In the genomic region with DNA sequence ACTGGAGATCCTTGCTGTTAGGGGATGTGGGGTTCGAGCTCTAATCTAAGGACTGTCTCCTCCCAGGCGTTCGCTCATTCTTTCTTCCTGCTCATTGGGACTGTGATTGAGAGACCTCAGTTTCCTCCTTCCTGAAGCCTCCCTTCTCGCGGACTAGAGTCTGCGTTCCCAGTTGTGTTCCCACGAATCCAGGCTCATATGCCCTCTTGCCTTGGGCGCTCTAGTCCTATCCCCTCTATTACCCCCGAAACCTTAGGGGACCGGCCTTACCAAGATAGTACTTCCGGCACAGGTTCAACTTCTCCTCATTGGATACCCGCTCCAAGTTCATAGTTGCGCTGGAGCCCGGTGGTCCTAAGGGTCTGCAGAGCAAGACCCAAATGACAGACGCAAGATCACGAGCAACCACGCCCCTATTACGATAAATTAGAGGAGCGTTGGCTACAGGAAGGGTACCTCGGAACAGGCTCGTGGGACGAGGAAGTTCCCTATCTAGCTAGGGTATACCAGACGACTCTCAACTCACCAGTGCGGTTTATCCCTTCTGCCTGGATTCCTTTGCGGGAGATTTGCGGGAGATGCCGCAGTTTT, we compare ENCODE assay signal across 8 mouse cellular contexts. TPM values are rescaled to one million over a fixed set of nuclear protein-coding genes. Genes with fewer than 3 reads are reported as not detected.
DNase-seq lines count a peak whose midpoint lies in the region; ATAC-seq and TF ChIP-seq lines count a peak whose summit lies in the region.

No protein-coding gene starts in this region.

- peak overlapping the region; percentile 81 for H3K4me3 ChIP-seq in kidney, embryonic 14.5 days (ENCODE audit: low read length)
- H3K4me3 ChIP-seq in ES-Bruce4 (ENCODE audit: low read depth, low read length) (peak overlapping the region; percentile 99), myocyte (peak overlapping the region; percentile 86)
- peak overlapping the region; percentile 60 for H3K4me3 ChIP-seq in embryonic facial prominence, embryonic 11.5 days (ENCODE audit: low read depth, low read length)
- peak overlapping the region; percentile 67 for H3K4me3 ChIP-seq in intestine, embryonic 15.5 days (replicated peaks)

- TF ChIP-seq EP300 in ES-Bruce4 (IDR thresholded peaks at IDR 0.05; ENCODE audit: insufficient read depth, low read depth, low read length), result no peak

- H3K79me2 ChIP-seq in myocyte (ENCODE audit: control insufficient read depth, insufficient read depth), result peaks cover 21% of the 10 kb centered on the region

- DNase-seq in kidney, adult 8-10 months, result no peak
- no peak for DNase-seq in embryonic facial prominence, embryonic 11.5 days (ENCODE audit: low spot score)
- no peak for DNase-seq in right cerebral cortex, adult 2 months (ENCODE audit: low spot score in 2 of 2)

- TF ChIP-seq CTCF in ES-Bruce4 (IDR thresholded peaks at IDR 0.05; ENCODE audit: low read depth, low read length), result no peak

- TF ChIP-seq POLR2A in ES-Bruce4 (IDR thresholded peaks at IDR 0.05; ENCODE audit: insufficient read depth, low read length) (no peak), myocyte (IDR thresholded peaks at IDR 0.05; ENCODE audit: insufficient read length, low read depth) (peak; percentile 7)

- WGBS in kidney, embryonic 14.5 days, result under 1% methylated on average over 27 of the region's 27 CpGs
- WGBS in embryonic facial prominence, embryonic 11.5 days, result 2% methylated on average over 27 of the region's 27 CpGs
- WGBS in intestine, embryonic 15.5 days, result under 1% methylated on average over 27 of the region's 27 CpGs

- H3K9ac ChIP-seq in kidney, embryonic 14.5 days (ENCODE audit: low read depth, low read length), result peak overlapping the region; percentile 75
- H3K9ac ChIP-seq in ES-Bruce4 (ENCODE audit: low read depth, poor library complexity, severe bottlenecking), result peak overlapping the region; percentile 89
- H3K9ac ChIP-seq in embryonic facial prominence, embryonic 11.5 days (replicated peaks; ENCODE audit: low read length), result peak overlapping the region; percentile 71
- H3K9ac ChIP-seq in intestine, embryonic 15.5 days, result peak overlapping the region; percentile 62

- peak overlapping the region; percentile 50 for H3ac ChIP-seq in myocyte (ENCODE audit: control insufficient read depth, insufficient read length)

- ATAC-seq in kidney, embryonic 14.5 days (ENCODE audit: low FRiP score, low TSS enrichment), result 0 out of 2 replicates have a peak, but pooled peaks have one; percentile 6
- no peak for ATAC-seq in embryonic facial prominence, embryonic 11.5 days (replicated peaks; ENCODE audit: insufficient number of reproducible peaks, low FRiP score, low TSS enrichment, low read depth)
- no peak for ATAC-seq in intestine, embryonic 15.5 days
- no peak for ATAC-seq in CD4-positive, CD25-positive, alpha-beta regulatory T cell, adult 4 months

- no peaks in the 10 kb centered on the region for H3K9me3 ChIP-seq in kidney, embryonic 14.5 days (ENCODE audit: control insufficient read depth, low read length)
- no peaks in the 10 kb centered on the region for H3K9me3 ChIP-seq in ES-Bruce4 (replicated peaks; ENCODE audit: control insufficient read depth, insufficient read depth, low read length, poor library complexity, severe bottlenecking)
- no peaks in the 10 kb centered on the region for H3K9me3 ChIP-seq in embryonic facial prominence, embryonic 11.5 days (replicated peaks; ENCODE audit: control insufficient read depth, low read length)
- no peaks in the 10 kb centered on the region for H3K9me3 ChIP-seq in intestine, embryonic 15.5 days

- peak overlapping the region; percentile 94; the same call in 1 of the 2 replicates for H3K27ac ChIP-seq in kidney, embryonic 14.5 days (ENCODE audit: low read depth, low read length)
- peak overlapping the region; percentile 25; the same call in 1 of the 2 replicates for H3K27ac ChIP-seq in ES-Bruce4 (ENCODE audit: insufficient read depth, low read length)
- H3K27ac ChIP-seq in embryonic facial prominence, embryonic 11.5 days (replicated peaks; ENCODE audit: low read depth, low read length), result no peak overlapping the region
- peak overlapping the region; percentile 81 for H3K27ac ChIP-seq in intestine, embryonic 15.5 days

- H3K4me2 ChIP-seq in kidney, embryonic 14.5 days (replicated peaks; ENCODE audit: low read depth, low read length), result peak overlapping the region; percentile 75
- H3K4me2 ChIP-seq in embryonic facial prominence, embryonic 11.5 days (ENCODE audit: low read depth, low read length), result peak overlapping the region; percentile 53
- peak overlapping the region; percentile 77 for H3K4me2 ChIP-seq in intestine, embryonic 15.5 days (replicated peaks)
- H3K4me2 ChIP-seq in myocyte (ENCODE audit: low read depth), result peak overlapping the region; percentile 68

- peaks cover 22% of the 10 kb centered on the region for H3K4me1 ChIP-seq in kidney, embryonic 14.5 days (ENCODE audit: control insufficient read depth, insufficient read depth, low read length)
- H3K4me1 ChIP-seq in ES-Bruce4 (ENCODE audit: control insufficient read depth, insufficient read depth, low read length), result peaks cover 3% of the 10 kb centered on the region
- no peaks in the 10 kb centered on the region for H3K4me1 ChIP-seq in embryonic facial prominence, embryonic 11.5 days (ENCODE audit: control insufficient read depth, insufficient read depth, low read length)
- H3K4me1 ChIP-seq in intestine, embryonic 15.5 days (replicated peaks), result peaks cover 23% of the 10 kb centered on the region; the same call in 1 of the 2 replicates

- no peaks in the 10 kb centered on the region for H3K27me3 ChIP-seq in kidney, embryonic 14.5 days (ENCODE audit: control insufficient read depth, insufficient read depth, low read length)
- no peaks in the 10 kb centered on the region for H3K27me3 ChIP-seq in ES-Bruce4 (ENCODE audit: control insufficient read depth, insufficient read depth, low read length, poor library complexity, severe bottlenecking)
- H3K27me3 ChIP-seq in embryonic facial prominence, embryonic 11.5 days (ENCODE audit: control insufficient read depth, insufficient read depth, low read length), result no peaks in the 10 kb centered on the region
- no peaks in the 10 kb centered on the region for H3K27me3 ChIP-seq in intestine, embryonic 15.5 days (replicated peaks)
- H3K27me3 ChIP-seq in myocyte (ENCODE audit: control insufficient read depth, insufficient read depth, insufficient read length), result no peaks in the 10 kb centered on the region

- H3K36me3 ChIP-seq in kidney, embryonic 14.5 days (ENCODE audit: control insufficient read depth, insufficient read depth, low read length), result peaks cover 29% of the 10 kb centered on the region
- H3K36me3 ChIP-seq in ES-Bruce4 (ENCODE audit: control insufficient read depth, insufficient read depth, low read length, poor library complexity, severe bottlenecking) (no peaks in the 10 kb centered on the region; the same call in 1 of the 2 replicates), myocyte (ENCODE audit: control insufficient read depth, insufficient read depth) (no peaks in the 10 kb centered on the region)
- H3K36me3 ChIP-seq in embryonic facial prominence, embryonic 11.5 days (replicated peaks; ENCODE audit: control insufficient read depth, insufficient read depth, low read depth, low read length), result no peaks in the 10 kb centered on the region
- peaks cover 16% of the 10 kb centered on the region; the same call in 1 of the 2 replicates for H3K36me3 ChIP-seq in intestine, embryonic 15.5 days

RNA-seq across cellular contexts. Expression of a gene that starts 0.5 kb away (rescaled TPM):
- polyA plus RNA-seq in kidney, embryonic 14.5 days (2014; fragmentation: Nextera tagmentation; extraction: Ambion mirVana), result 109 and 119 TPM in 2 replicates
- polyA plus RNA-seq in ES-Bruce4 (2011; ENCODE audit: insufficient read depth, insufficient read length, low read depth, missing spikeins), result 50.9 and 73.9 TPM in 2 replicates
- polyA plus RNA-seq in embryonic facial prominence, embryonic 11.5 days (2014; fragmentation: Nextera tagmentation; extraction: Ambion mirVana), result 99.9 and 102 TPM in 2 replicates
- polyA plus RNA-seq in intestine, embryonic 15.5 days (2015; fragmentation: Nextera tagmentation; extraction: Ambion mirVana), result 73.4 and 76.6 TPM in 2 replicates
- polyA plus RNA-seq in myocyte (2012; fragmentation: generic; extraction: Trizol), result 72.3 TPM
- polyA plus RNA-seq in CD4-positive, CD25-positive, alpha-beta regulatory T cell, adult 4 months (2017; shearing (Covaris generic)), result 10 to 100 TPM; 46.5 to 62.1 TPM

RNA-seq across cellular contexts. Expression of a gene that starts 0.5 kb away (rescaled TPM):
- 8.0 and 11.3 TPM in 2 replicates for polyA plus RNA-seq in kidney, embryonic 14.5 days (2014; fragmentation: Nextera tagmentation; extraction: Ambion mirVana)
- polyA plus RNA-seq in ES-Bruce4 (2011; ENCODE audit: insufficient read depth, insufficient read length, low read depth, missing spikeins), result 1.8 and 1.9 TPM in 2 replicates
- 5.9 and 7.0 TPM in 2 replicates for polyA plus RNA-seq in embryonic facial prominence, embryonic 11.5 days (2014; fragmentation: Nextera tagmentation; extraction: Ambion mirVana)
- polyA plus RNA-seq in intestine, embryonic 15.5 days (2015; fragmentation: Nextera tagmentation; extraction: Ambion mirVana), result 9.0 and 10.3 TPM in 2 replicates
- polyA plus RNA-seq in myocyte (2012; fragmentation: generic; extraction: Trizol), result 1.0 TPM
- 100 to 1,000 TPM in 1 of 2 experiments, 10 to 100 TPM in 1; 85.4 to 105 TPM for polyA plus RNA-seq in CD4-positive, CD25-positive, alpha-beta regulatory T cell, adult 4 months (2017; shearing (Covaris generic))

RNA-seq across cellular contexts. Expression of a gene that starts 0.8 kb away (rescaled TPM):
- polyA plus RNA-seq in kidney, embryonic 14.5 days (2014; fragmentation: Nextera tagmentation; extraction: Ambion mirVana), result 121 and 182 TPM in 2 replicates
- polyA plus RNA-seq in ES-Bruce4 (2011; ENCODE audit: insufficient read depth, insufficient read length, low read depth, missing spikeins), result 99.8 and 107 TPM in 2 replicates
- polyA plus RNA-seq in embryonic facial prominence, embryonic 11.5 days (2014; fragmentation: Nextera tagmentation; extraction: Ambion mirVana), result 108 and 110 TPM in 2 replicates
- polyA plus RNA-seq in intestine, embryonic 15.5 days (2015; fragmentation: Nextera tagmentation; extraction: Ambion mirVana), result 148 and 151 TPM in 2 replicates
- 169 TPM for polyA plus RNA-seq in myocyte (2012; fragmentation: generic; extraction: Trizol)
- polyA plus RNA-seq in CD4-positive, CD25-positive, alpha-beta regulatory T cell, adult 4 months (2017; shearing (Covaris generic)), result 100 to 1,000 TPM; 314 to 323 TPM

RNA-seq across cellular contexts. Expression of a gene that starts 2.6 kb away (rescaled TPM):
- polyA plus RNA-seq in kidney, embryonic 14.5 days (2014; fragmentation: Nextera tagmentation; extraction: Ambion mirVana), result 2.9 and 3.7 TPM in 2 replicates
- polyA plus RNA-seq in ES-Bruce4 (2011; ENCODE audit: insufficient read depth, insufficient read length, low read depth, missing spikeins), result 0.72 TPM in 1 of 2 replicates, not detected in the other
- polyA plus RNA-seq in embryonic facial prominence, embryonic 11.5 days (2014; fragmentation: Nextera tagmentation; extraction: Ambion mirVana), result 1.5 and 2.9 TPM in 2 replicates
- 2.2 and 2.9 TPM in 2 replicates for polyA plus RNA-seq in intestine, embryonic 15.5 days (2015; fragmentation: Nextera tagmentation; extraction: Ambion mirVana)
- 0.66 TPM for polyA plus RNA-seq in myocyte (2012; fragmentation: generic; extraction: Trizol)
- polyA plus RNA-seq in CD4-positive, CD25-positive, alpha-beta regulatory T cell, adult 4 months (2017; shearing (Covaris generic)), result 100 to 1,000 TPM; 210 to 244 TPM

RNA-seq across cellular contexts. Expression of a gene that starts 3.0 kb away (rescaled TPM):
- 38.5 and 48.0 TPM in 2 replicates for polyA plus RNA-seq in kidney, embryonic 14.5 days (2014; fragmentation: Nextera tagmentation; extraction: Ambion mirVana)
- polyA plus RNA-seq in ES-Bruce4 (2011; ENCODE audit: insufficient read depth, insufficient read length, low read depth, missing spikeins) (23.3 and 29.3 TPM in 2 replicates), myocyte (2012; fragmentation: generic; extraction: Trizol) (55.3 TPM)
- 40.2 and 44.8 TPM in 2 replicates for polyA plus RNA-seq in embryonic facial prominence, embryonic 11.5 days (2014; fragmentation: Nextera tagmentation; extraction: Ambion mirVana)
- 46.3 and 48.4 TPM in 2 replicates for polyA plus RNA-seq in intestine, embryonic 15.5 days (2015; fragmentation: Nextera tagmentation; extraction: Ambion mirVana)
- 100 to 1,000 TPM; 101 to 104 TPM for polyA plus RNA-seq in CD4-positive, CD25-positive, alpha-beta regulatory T cell, adult 4 months (2017; shearing (Covaris generic))
